Mouse (Mus musculus): ENCODE results near the gene Tcam1. TPM values are rescaled to one million over a fixed set of nuclear protein-coding genes. Genes with fewer than 3 reads are reported as not detected.
A peak's percentile ranks its signal among the peaks of the same experiment; 100 is the strongest.

Tcam1 gene
- polyA plus RNA-seq, 2 experiments = 0.09 to 0.20 TPM

- H3K4me2 ChIP-seq (ENCODE audit: low read depth) = no peak overlapping the region
- DNase-seq (ENCODE audit: low read depth in 3 of 3, low spot score in 3 of 3) = no peak
- 56% methylated on average over 5 of the region's 5 CpGs for WGBS (ENCODE audit: insufficient replicate concordance)
- TF ChIP-seq CTCF (IDR thresholded peaks at IDR 0.05; ENCODE audit: low read depth) = no peak
- TF ChIP-seq EP300 (IDR thresholded peaks at IDR 0.05; ENCODE audit: low read depth) = no peak
- no peak overlapping the region for H3K27ac ChIP-seq
- ATAC-seq (ENCODE audit: insufficient read depth) = no peak
- H3K4me3 ChIP-seq (ENCODE audit: insufficient read depth in 1 of 2, low read depth in 2 of 2, low read length in 2 of 2) = no peak overlapping the region
- H3K36me3 ChIP-seq (replicated peaks; ENCODE audit: control insufficient read depth, insufficient read depth, low read depth) = no peaks in the 10 kb centered on the region
- H3K4me1 ChIP-seq (replicated peaks; ENCODE audit: control insufficient read depth in 2 of 2, insufficient read depth in 2 of 2, low read length in 1 of 2) = 0 out of 4 replicates have a peak, but pooled peaks cover 0 to 2% of the 10 kb centered on the region in 2 experiments
- H3K9ac ChIP-seq (replicated peaks) = no peak overlapping the region
- no peaks in the 10 kb centered on the region for H3K27me3 ChIP-seq (ENCODE audit: control insufficient read depth, insufficient read depth, low read length)
- no peaks in the 10 kb centered on the region for H3K9me3 ChIP-seq (ENCODE audit: control insufficient read depth, low read length)
Measured at GRCm38 (mm10) chr11:106310123-106310522, 33.7 kb downstream of the Tcam1 start.

- H3K4me3 ChIP-seq (ENCODE audit: insufficient read depth in 1 of 2, low read depth in 2 of 2, low read length in 2 of 2) = no peak overlapping the region
- 32% methylated on average over 5 of the region's 5 CpGs for WGBS (ENCODE audit: insufficient replicate concordance)
- no peak overlapping the region for H3K9ac ChIP-seq (replicated peaks)
- H3K27ac ChIP-seq = no peak overlapping the region
- TF ChIP-seq CTCF (IDR thresholded peaks at IDR 0.05; ENCODE audit: low read depth) (no peak), EP300 (IDR thresholded peaks at IDR 0.05; ENCODE audit: low read depth) (no peak)
- H3K4me2 ChIP-seq (ENCODE audit: low read depth) = peak overlapping the region; percentile 2; the same call in 1 of the 2 replicates
- H3K9me3 ChIP-seq (ENCODE audit: control insufficient read depth, low read length) = no peaks in the 10 kb centered on the region
- H3K27me3 ChIP-seq (ENCODE audit: control insufficient read depth, insufficient read depth, low read length) = no peaks in the 10 kb centered on the region
- ATAC-seq (ENCODE audit: insufficient read depth) (no peak), DNase-seq (ENCODE audit: low read depth in 3 of 3, low spot score in 3 of 3) (no peak)
- no peaks in the 10 kb centered on the region for H3K4me1 ChIP-seq (replicated peaks; ENCODE audit: control insufficient read depth in 2 of 2, insufficient read depth in 2 of 2, low read length in 1 of 2)
- no peaks in the 10 kb centered on the region for H3K36me3 ChIP-seq (replicated peaks; ENCODE audit: control insufficient read depth, insufficient read depth, low read depth)
Measured at GRCm38 (mm10) chr11:106313533-106313932, 37.1 kb downstream of the Tcam1 start.

GRCm38 (mm10) chr11:106314333-106314812 is 37.9 kb downstream of the Tcam1 start, which contains the start of gene Cd79b:
Gene Cd79b (minus strand): TSS chr11:106314762.
- Histone ChIP-seq H3K9ac (replicated peaks) (no peak within 1 kb of the TSS), H3K4me1 (replicated peaks; ENCODE audit: control insufficient read depth in 2 of 2, insufficient read depth in 2 of 2, low read length in 1 of 2) (no peaks in the 10 kb centered on the region), H3K4me3 (ENCODE audit: insufficient read depth in 1 of 2, low read depth in 2 of 2, low read length in 2 of 2) (peak within 1 kb of the TSS in 1 of 2 experiments; percentile 32; a peak in 1 of 4 replicates), H3K4me2 (ENCODE audit: low read depth) (peak within 1 kb of the TSS; percentile 2; the same call in 1 of the 2 replicates), H3K36me3 (replicated peaks; ENCODE audit: control insufficient read depth, insufficient read depth, low read depth) (no peaks in the 10 kb centered on the region), H3K9me3 (ENCODE audit: control insufficient read depth, low read length) (no peaks in the 10 kb centered on the region), H3K27ac (no peak within 1 kb of the TSS), H3K27me3 (ENCODE audit: control insufficient read depth, insufficient read depth, low read length) (no peaks in the 10 kb centered on the region)
- ATAC-seq (ENCODE audit: insufficient read depth) = no peak; the same call in 1 of the 2 replicates
- no peak for TF ChIP-seq EP300 (IDR thresholded peaks at IDR 0.05; ENCODE audit: low read depth)
- no peak for TF ChIP-seq CTCF (IDR thresholded peaks at IDR 0.05; ENCODE audit: low read depth)
- DNase-seq (ENCODE audit: low read depth in 3 of 3, low spot score in 3 of 3) = no peak
- WGBS (ENCODE audit: insufficient replicate concordance) = 24% methylated on average over 9 of the region's 9 CpGs

GRCm38 (mm10) chr11:106316416-106316815 is 39.9 kb downstream of the Tcam1 start:
- H3K9ac ChIP-seq (replicated peaks) = no peak overlapping the region
- no peak overlapping the region for H3K4me2 ChIP-seq (ENCODE audit: low read depth)
- H3K27me3 ChIP-seq (ENCODE audit: control insufficient read depth, insufficient read depth, low read length) = no peaks in the 10 kb centered on the region
- H3K4me3 ChIP-seq (ENCODE audit: insufficient read depth in 1 of 2, low read depth in 2 of 2, low read length in 2 of 2) = no peak overlapping the region
- ATAC-seq (ENCODE audit: insufficient read depth) (no peak), DNase-seq (ENCODE audit: low read depth in 3 of 3, low spot score in 3 of 3) (no peak)
- H3K9me3 ChIP-seq (ENCODE audit: control insufficient read depth, low read length) = no peaks in the 10 kb centered on the region
- TF ChIP-seq EP300 (IDR thresholded peaks at IDR 0.05; ENCODE audit: low read depth) (no peak), CTCF (IDR thresholded peaks at IDR 0.05; ENCODE audit: low read depth) (no peak)
- no peaks in the 10 kb centered on the region for H3K4me1 ChIP-seq (replicated peaks; ENCODE audit: control insufficient read depth in 2 of 2, insufficient read depth in 2 of 2, low read length in 1 of 2)
- 68% methylated on average over 1 of the region's 1 CpGs for WGBS (ENCODE audit: insufficient replicate concordance)
- no peak overlapping the region for H3K27ac ChIP-seq
- no peaks in the 10 kb centered on the region for H3K36me3 ChIP-seq (replicated peaks; ENCODE audit: control insufficient read depth, insufficient read depth, low read depth)

- TF ChIP-seq CTCF (IDR thresholded peaks at IDR 0.05; ENCODE audit: low read depth) = no peak
- no peak for TF ChIP-seq EP300 (IDR thresholded peaks at IDR 0.05; ENCODE audit: low read depth)
- H3K36me3 ChIP-seq (replicated peaks; ENCODE audit: control insufficient read depth, insufficient read depth, low read depth) = no peaks in the 10 kb centered on the region
- no peak overlapping the region for H3K9ac ChIP-seq (replicated peaks)
- H3K9me3 ChIP-seq (ENCODE audit: control insufficient read depth, low read length) = no peaks in the 10 kb centered on the region
- ATAC-seq (ENCODE audit: insufficient read depth) (no peak), DNase-seq (ENCODE audit: low read depth in 3 of 3, low spot score in 3 of 3) (no peak)
- no peaks in the 10 kb centered on the region for H3K27me3 ChIP-seq (ENCODE audit: control insufficient read depth, insufficient read depth, low read length)
- no peak overlapping the region for H3K4me3 ChIP-seq (ENCODE audit: insufficient read depth in 1 of 2, low read depth in 2 of 2, low read length in 2 of 2)
- no peak overlapping the region for H3K27ac ChIP-seq
- H3K4me2 ChIP-seq (ENCODE audit: low read depth) = no peak overlapping the region
- WGBS (ENCODE audit: insufficient replicate concordance) = 67% methylated on average over 7 of the region's 7 CpGs
- H3K4me1 ChIP-seq (replicated peaks; ENCODE audit: control insufficient read depth in 2 of 2, insufficient read depth in 2 of 2, low read length in 1 of 2) = no peaks in the 10 kb centered on the region
Measured at GRCm38 (mm10) chr11:106317801-106318200, 41.3 kb downstream of the Tcam1 start.
